Mouse (Mus musculus) heart, adult 2 months (tissue): ENCODE results near the gene Krtcap2.
A peak's percentile ranks its signal among the peaks of the same experiment; 100 is the strongest.

Experiments
- CTCF ChIP-seq: fragments of 200-600 bp; IDR thresholded peaks from 2 replicates; pipeline ENCODE4 v1.8.1; 2022; ENCODE audit warnings: antibody characterized with exemption, mild to moderate bottlenecking, moderate library complexity
- POLR2A ChIP-seq: fragments of 200-500 bp; IDR thresholded peaks from 2 replicates; pipeline ENCODE4 v1.6.1; 2011; ENCODE audit warnings: mild to moderate bottlenecking, low read depth, low read length, control low read depth; ENCODE audit not compliant: insufficient read depth

GRCm38 (mm10) chr3:89227307-89228179 lies 18.2 kb upstream of the Krtcap2 start:
- TF ChIP-seq CTCF (no peak), POLR2A (peak; percentile 61)
